23 mouse cellular contexts compared by ENCODE assay signal in genomic region chr17:14392443-14392842, GRCm38 (mm10).
"Had no signal": no experiment of that assay in that cellular context is flagged by ENCODE, and none has a peak within 500 bp of the region (broad histone marks: within the 10 kb centered on the region; RNA-seq: fewer than 3 reads in every experiment).

No protein-coding gene starts in this region.

- ATAC-seq: forebrain, postnatal 0 days; intestine, embryonic 16.5 days; liver, embryonic 12.5 days had no signal

- H3K4me1 ChIP-seq: hindbrain, embryonic 13.5 days; hindbrain, embryonic 15.5 days; liver, embryonic 12.5 days had no signal

- H3K4me3 ChIP-seq: hindbrain, embryonic 13.5 days; hindbrain, embryonic 15.5 days; kidney, embryonic 15.5 days; limb, embryonic 13.5 days; limb, embryonic 15.5 days; liver, embryonic 12.5 days had no signal

- H3K9ac ChIP-seq: forebrain, postnatal 0 days; hindbrain, embryonic 13.5 days; hindbrain, embryonic 15.5 days; kidney, embryonic 15.5 days; limb, embryonic 13.5 days; limb, embryonic 15.5 days; liver, embryonic 12.5 days; liver, embryonic 14.5 days had no signal

- H3K4me2 ChIP-seq: hindbrain, embryonic 13.5 days; hindbrain, embryonic 15.5 days; kidney, embryonic 15.5 days; limb, embryonic 13.5 days; limb, embryonic 15.5 days; liver, embryonic 12.5 days had no signal

- H3K36me3 ChIP-seq: hindbrain, embryonic 13.5 days; hindbrain, embryonic 15.5 days; kidney, embryonic 15.5 days; limb, embryonic 15.5 days; liver, embryonic 12.5 days had no signal

- H3K27me3 ChIP-seq: hindbrain, embryonic 13.5 days; hindbrain, embryonic 15.5 days; kidney, embryonic 15.5 days; limb, embryonic 13.5 days; limb, embryonic 15.5 days; liver, embryonic 12.5 days had no signal

- H3K9me3 ChIP-seq: hindbrain, embryonic 13.5 days; hindbrain, embryonic 15.5 days; kidney, embryonic 15.5 days; limb, embryonic 13.5 days; limb, embryonic 15.5 days; liver, embryonic 12.5 days had no signal

- H3K27ac ChIP-seq: hindbrain, embryonic 13.5 days; hindbrain, embryonic 15.5 days; hindbrain, postnatal 0 days; kidney, embryonic 15.5 days; kidney, postnatal 0 days; limb, embryonic 13.5 days; limb, embryonic 15.5 days; liver, embryonic 12.5 days; liver, embryonic 14.5 days had no signal

- DNase-seq: forebrain, postnatal 0 days; gastrocnemius, postnatal 14 days; gastrocnemius, postnatal 36 days; heart, adult 11 months; heart, postnatal 14 days; kidney, adult 11 months; kidney, adult 2 months; kidney, adult 9 months; kidney, postnatal 14 days; kidney, postnatal 36 days; layer of hippocampus, adult 9-11 months; layer of hippocampus, postnatal 36 days; lung, adult 18-20 months had no signal
